Mouse (Mus musculus): ENCODE results near the gene Clic5. TPM values are rescaled to one million over a fixed set of nuclear protein-coding genes. Genes with fewer than 3 reads are reported as not detected.

Clic5 gene
- polyA plus RNA-seq, 1 experiment = 1.9 TPM

DNA sequence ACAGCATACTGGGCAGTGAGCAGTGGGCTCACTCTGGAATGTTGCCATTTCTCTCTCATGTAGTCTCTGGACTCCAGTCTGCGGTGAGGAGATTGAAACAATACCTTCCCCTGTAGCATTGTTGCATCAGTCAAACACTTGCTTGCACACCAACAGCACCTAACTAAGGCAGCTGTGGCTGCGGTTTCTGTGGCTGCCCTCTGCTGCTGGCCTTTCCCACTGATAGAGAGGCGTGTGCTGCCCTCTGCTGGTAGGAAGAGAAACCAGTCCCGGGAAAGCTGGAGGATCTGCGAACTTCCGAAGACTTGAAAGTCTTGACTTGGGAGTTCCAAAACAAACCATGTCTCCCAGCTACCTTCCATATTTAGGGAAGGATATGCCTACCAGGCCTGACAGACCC lies 68.2 kb downstream of the Clic5 start:
- Histone ChIP-seq H3K27me3 (ENCODE audit: control insufficient read depth, insufficient read depth, insufficient read length) (no peaks in the 10 kb centered on the region), H3K79me2 (ENCODE audit: control insufficient read depth, insufficient read depth) (no peaks in the 10 kb centered on the region), H3ac (ENCODE audit: control insufficient read depth, insufficient read length) (no peak overlapping the region), H3K36me3 (ENCODE audit: control insufficient read depth, insufficient read depth) (no peaks in the 10 kb centered on the region), H3K4me2 (ENCODE audit: low read depth) (peak overlapping the region; percentile 51), H3K4me3 (no peak overlapping the region)
- peak; percentile 93 for TF ChIP-seq TCF3 (IDR thresholded peaks at IDR 0.05; ENCODE audit: insufficient read length, low read depth)
- peak; percentile 89 to 99 (median 96) for TF ChIP-seq MYOG (IDR thresholded peaks at IDR 0.05; ENCODE audit: control insufficient read depth in 1 of 3, insufficient read depth in 1 of 3, insufficient read length in 2 of 3, low read depth in 2 of 3)
- no peak for TF ChIP-seq USF1 (IDR thresholded peaks at IDR 0.05; ENCODE audit: low read depth)
- TF ChIP-seq POLR2AphosphoS2 (IDR thresholded peaks at IDR 0.05; ENCODE audit: insufficient read length, low read depth) = no peak
- TF ChIP-seq CEBPB (IDR thresholded peaks at IDR 0.05; ENCODE audit: insufficient read depth, poor library complexity, severe bottlenecking) = peak; percentile 91
- no peak for TF ChIP-seq SRF (IDR thresholded peaks at IDR 0.05; ENCODE audit: control insufficient read depth, insufficient read length, low read depth)
- TF ChIP-seq E2F4 (IDR thresholded peaks at IDR 0.05; ENCODE audit: insufficient read depth) = no peak
- peak; percentile 22 for TF ChIP-seq MAX (IDR thresholded peaks at IDR 0.05; ENCODE audit: low read depth)
- TF ChIP-seq REST (IDR thresholded peaks at IDR 0.05; ENCODE audit: insufficient read depth, insufficient read length) = no peak
- peak; percentile 91 for TF ChIP-seq TCF12 (IDR thresholded peaks at IDR 0.05; ENCODE audit: insufficient read depth, poor library complexity, severe bottlenecking)
- peak; percentile 52 to 97 (median 96) for TF ChIP-seq MYOD1 (IDR thresholded peaks at IDR 0.05; ENCODE audit: control insufficient read depth in 1 of 3, insufficient read length in 2 of 3, low read depth in 2 of 3)

DNA sequence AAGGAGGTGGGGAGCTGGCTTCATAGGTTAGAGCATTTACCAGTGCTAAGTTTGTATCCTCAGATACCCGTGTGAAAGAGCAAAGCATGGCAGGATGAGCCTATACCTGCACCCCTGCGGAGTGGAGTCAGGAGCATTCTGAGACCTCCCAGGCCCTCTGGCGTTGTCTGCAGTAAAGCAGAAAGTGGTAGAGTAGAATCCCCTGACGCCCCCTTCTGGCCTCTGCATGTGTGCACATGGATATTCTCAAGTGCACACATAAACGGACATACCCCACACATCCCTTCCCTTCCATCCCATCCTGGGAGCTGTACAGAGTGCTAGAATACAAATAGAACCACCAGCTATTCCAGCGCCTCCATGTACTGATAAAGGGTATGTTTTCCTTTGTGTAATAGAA lies 70.9 kb downstream of the Clic5 start:
- Histone ChIP-seq H3K79me2 (ENCODE audit: control insufficient read depth, insufficient read depth) (no peaks in the 10 kb centered on the region), H3K4me3 (no peak overlapping the region), H3K27me3 (ENCODE audit: control insufficient read depth, insufficient read depth, insufficient read length) (no peaks in the 10 kb centered on the region), H3K36me3 (ENCODE audit: control insufficient read depth, insufficient read depth) (no peaks in the 10 kb centered on the region), H3K4me2 (ENCODE audit: low read depth) (no peak overlapping the region), H3ac (ENCODE audit: control insufficient read depth, insufficient read length) (no peak overlapping the region)
- TF ChIP-seq SRF (IDR thresholded peaks at IDR 0.05; ENCODE audit: control insufficient read depth, insufficient read length, low read depth) = no peak
- no peak for TF ChIP-seq MYOG (IDR thresholded peaks at IDR 0.05; ENCODE audit: control insufficient read depth in 1 of 3, insufficient read depth in 1 of 3, insufficient read length in 2 of 3, low read depth in 2 of 3)
- TF ChIP-seq TCF12 (IDR thresholded peaks at IDR 0.05; ENCODE audit: insufficient read depth, poor library complexity, severe bottlenecking) = no peak
- no peak for TF ChIP-seq MAX (IDR thresholded peaks at IDR 0.05; ENCODE audit: low read depth)
- TF ChIP-seq USF1 (IDR thresholded peaks at IDR 0.05; ENCODE audit: low read depth) = no peak
- TF ChIP-seq POLR2AphosphoS2 (IDR thresholded peaks at IDR 0.05; ENCODE audit: insufficient read length, low read depth) = no peak
- no peak for TF ChIP-seq E2F4 (IDR thresholded peaks at IDR 0.05; ENCODE audit: insufficient read depth)
- TF ChIP-seq MYOD1 (IDR thresholded peaks at IDR 0.05; ENCODE audit: control insufficient read depth in 1 of 3, insufficient read length in 2 of 3, low read depth in 2 of 3) = no peak
- TF ChIP-seq POLR2A (IDR thresholded peaks at IDR 0.05; ENCODE audit: insufficient read length, low read depth) = no peak

DNA sequence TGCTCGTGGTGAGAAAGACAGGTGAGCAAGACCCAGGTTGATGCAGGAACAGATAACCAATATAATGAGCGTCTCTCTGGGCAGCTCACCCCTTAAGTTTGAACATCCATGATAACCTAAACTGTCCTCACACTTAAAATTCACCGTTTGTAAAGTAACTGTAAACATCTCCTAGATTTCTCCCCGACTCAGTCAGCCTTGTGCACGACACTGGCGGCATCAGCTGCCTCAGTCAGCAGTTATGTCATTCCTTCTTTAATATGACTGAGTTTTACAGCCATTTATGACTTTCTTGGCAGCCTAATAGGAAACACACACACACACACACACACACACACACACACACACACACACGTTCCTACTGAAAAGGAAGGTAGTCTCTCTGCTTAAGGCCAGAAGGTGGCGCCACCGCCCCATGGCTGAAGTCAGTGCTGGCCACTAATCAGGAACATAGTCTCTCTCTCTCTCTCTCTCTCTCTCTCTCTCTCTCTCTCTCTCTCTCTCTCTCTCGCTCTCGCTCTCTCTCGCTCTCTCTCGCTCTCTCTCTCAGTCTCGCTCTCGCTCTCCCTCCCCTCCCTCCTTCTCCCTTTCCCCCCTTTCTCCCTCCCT lies 73.3 kb downstream of the Clic5 start:
- Histone ChIP-seq H3ac (ENCODE audit: control insufficient read depth, insufficient read length) (no peak overlapping the region), H3K27me3 (ENCODE audit: control insufficient read depth, insufficient read depth, insufficient read length) (no peaks in the 10 kb centered on the region), H3K4me2 (ENCODE audit: low read depth) (peak overlapping the region; percentile 44), H3K79me2 (ENCODE audit: control insufficient read depth, insufficient read depth) (no peaks in the 10 kb centered on the region), H3K4me3 (no peak overlapping the region), H3K36me3 (ENCODE audit: control insufficient read depth, insufficient read depth) (no peaks in the 10 kb centered on the region)
- TF ChIP-seq USF1 (IDR thresholded peaks at IDR 0.05; ENCODE audit: low read depth) (no peak), MYOD1 (IDR thresholded peaks at IDR 0.05; ENCODE audit: control insufficient read depth in 1 of 3, insufficient read length in 2 of 3, low read depth in 2 of 3) (no peak), E2F4 (IDR thresholded peaks at IDR 0.05; ENCODE audit: insufficient read depth) (no peak), POLR2AphosphoS2 (IDR thresholded peaks at IDR 0.05; ENCODE audit: insufficient read length, low read depth) (no peak), MAX (IDR thresholded peaks at IDR 0.05; ENCODE audit: low read depth) (no peak), TCF3 (IDR thresholded peaks at IDR 0.05; ENCODE audit: insufficient read length, low read depth) (no peak), POLR2A (IDR thresholded peaks at IDR 0.05; ENCODE audit: insufficient read length, low read depth) (no peak), MYOG (IDR thresholded peaks at IDR 0.05; ENCODE audit: control insufficient read depth in 1 of 3, insufficient read depth in 1 of 3, insufficient read length in 2 of 3, low read depth in 2 of 3) (no peak), REST (IDR thresholded peaks at IDR 0.05; ENCODE audit: insufficient read depth, insufficient read length) (no peak), TCF12 (IDR thresholded peaks at IDR 0.05; ENCODE audit: insufficient read depth, poor library complexity, severe bottlenecking) (no peak)

DNA sequence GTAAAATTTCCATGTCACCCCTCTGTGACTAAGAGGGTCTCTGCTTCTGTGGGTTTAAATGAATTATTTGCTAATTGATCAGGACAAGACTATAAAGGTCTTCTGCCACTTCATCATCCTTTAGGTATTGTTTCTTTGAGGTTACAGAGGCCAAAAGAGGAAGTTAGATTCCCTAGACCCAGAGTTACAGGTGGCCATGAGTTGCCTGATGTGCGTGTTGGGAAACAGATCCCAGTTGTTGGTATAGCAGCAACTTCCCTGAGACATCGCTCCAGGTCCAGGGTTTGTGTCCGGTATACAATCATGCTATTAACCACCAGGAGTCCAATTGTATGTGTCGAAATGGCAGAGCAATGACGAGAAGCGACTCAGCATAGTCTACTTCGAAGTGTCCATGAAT lies 81.7 kb downstream of the Clic5 start:
- no peak overlapping the region for H3K4me2 ChIP-seq (ENCODE audit: low read depth)
- no peak overlapping the region for H3ac ChIP-seq (ENCODE audit: control insufficient read depth, insufficient read length)
- no peaks in the 10 kb centered on the region for H3K79me2 ChIP-seq (ENCODE audit: control insufficient read depth, insufficient read depth)
- no peaks in the 10 kb centered on the region for H3K36me3 ChIP-seq (ENCODE audit: control insufficient read depth, insufficient read depth)
- H3K4me3 ChIP-seq = no peak overlapping the region
- TF ChIP-seq E2F4 (IDR thresholded peaks at IDR 0.05; ENCODE audit: insufficient read depth) (no peak), SRF (IDR thresholded peaks at IDR 0.05; ENCODE audit: control insufficient read depth, insufficient read length, low read depth) (no peak), USF1 (IDR thresholded peaks at IDR 0.05; ENCODE audit: low read depth) (no peak), MAX (IDR thresholded peaks at IDR 0.05; ENCODE audit: low read depth) (no peak), TCF12 (IDR thresholded peaks at IDR 0.05; ENCODE audit: insufficient read depth, poor library complexity, severe bottlenecking) (no peak), MYOG (IDR thresholded peaks at IDR 0.05; ENCODE audit: control insufficient read depth in 1 of 3, insufficient read depth in 1 of 3, insufficient read length in 2 of 3, low read depth in 2 of 3) (no peak), POLR2AphosphoS2 (IDR thresholded peaks at IDR 0.05; ENCODE audit: insufficient read length, low read depth) (no peak), CEBPB (IDR thresholded peaks at IDR 0.05; ENCODE audit: insufficient read depth, poor library complexity, severe bottlenecking) (no peak), TCF3 (IDR thresholded peaks at IDR 0.05; ENCODE audit: insufficient read length, low read depth) (no peak), MYOD1 (IDR thresholded peaks at IDR 0.05; ENCODE audit: control insufficient read depth in 1 of 3, insufficient read length in 2 of 3, low read depth in 2 of 3) (no peak), REST (IDR thresholded peaks at IDR 0.05; ENCODE audit: insufficient read depth, insufficient read length) (no peak), POLR2A (IDR thresholded peaks at IDR 0.05; ENCODE audit: insufficient read length, low read depth) (no peak)
- H3K27me3 ChIP-seq (ENCODE audit: control insufficient read depth, insufficient read depth, insufficient read length) = no peaks in the 10 kb centered on the region
